Mouse (Mus musculus) gastrocnemius, postnatal 36 days (tissue): ENCODE measurements around the gene Arvcf. TPM values are rescaled to one million over a fixed set of nuclear protein-coding genes. Genes with fewer than 3 reads are reported as not detected.

ENCODE experiments used
- DNase-seq, 2 experiments: peaks; one replicate each; pipeline ENCODE4 v3.0.0; 2022
- intact Hi-C: fragments of 180-260 bp; cut with DNase I; formaldehyde crosslinking; loops from one replicate; pipeline ENCODE4 v1.15.1; 2025
- total RNA-seq, 2 experiments: library from RNA; stranded (reverse); gene quantifications; 2 replicates each; pipeline ENCODE4 v1.2.3; 2021

Arvcf gene
- total RNA-seq, 2 experiments from 2014 or later = 10.2 to 14.3 TPM

DNA sequence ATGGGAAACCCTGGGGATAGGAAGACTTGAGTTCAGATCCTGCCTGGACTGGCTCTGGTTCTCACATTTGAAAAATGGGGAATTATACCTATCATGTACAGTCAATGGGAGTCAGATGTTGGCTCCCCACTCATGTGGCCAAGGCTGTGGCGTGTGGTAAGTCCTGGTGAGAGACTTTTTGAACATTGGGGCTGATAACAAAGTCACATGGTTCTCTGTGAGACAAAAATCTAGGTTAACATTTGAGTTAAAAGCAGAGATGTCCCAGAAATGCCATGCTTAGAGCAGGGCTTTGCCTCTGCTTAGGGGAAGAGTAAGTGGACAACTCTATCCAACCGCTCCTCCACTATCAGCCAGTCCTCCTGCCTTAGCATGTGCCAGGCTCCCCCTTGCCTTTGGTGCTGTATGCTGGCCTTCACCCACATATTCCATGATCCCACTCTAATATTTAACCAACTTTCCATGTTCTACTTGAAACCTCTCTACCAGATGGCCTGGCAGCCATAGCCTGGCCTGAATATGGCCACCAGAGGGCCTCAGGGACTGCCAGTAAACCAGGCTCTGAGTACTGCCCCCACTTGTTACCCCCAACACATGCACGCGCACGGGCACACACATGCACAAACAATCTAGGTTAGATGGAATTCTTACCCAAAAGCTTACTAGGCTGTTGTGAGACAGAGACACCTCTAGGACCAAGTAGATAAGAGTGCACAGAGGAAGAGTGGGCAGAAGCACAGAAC, 3.5 kb downstream of the Arvcf start:
- intact Hi-C loops = loop anchor here (1.0 to 2.0 kb wide), 2 partner anchors 37 to 55 kb away; no protein-coding TSS in a partner anchor
- DNase-seq = peak in 1 of 2 experiments; percentile 43

- no peak for DNase-seq
- intact Hi-C loops = no loop called here
Observed at GRCm38 (mm10) chr16:18353106-18353505, 5.1 kb downstream of the Arvcf start.

GRCm38 (mm10) chr16:18356961-18357360, 9.0 kb downstream of the Arvcf start:
- intact Hi-C loops = no loop called here
- peak in 1 of 2 experiments; percentile 62 for DNase-seq

- DNase-seq = no peak
- intact Hi-C loops = no loop called here
Observed at GRCm38 (mm10) chr16:18357977-18358376, 10.0 kb downstream of the Arvcf start.

DNA sequence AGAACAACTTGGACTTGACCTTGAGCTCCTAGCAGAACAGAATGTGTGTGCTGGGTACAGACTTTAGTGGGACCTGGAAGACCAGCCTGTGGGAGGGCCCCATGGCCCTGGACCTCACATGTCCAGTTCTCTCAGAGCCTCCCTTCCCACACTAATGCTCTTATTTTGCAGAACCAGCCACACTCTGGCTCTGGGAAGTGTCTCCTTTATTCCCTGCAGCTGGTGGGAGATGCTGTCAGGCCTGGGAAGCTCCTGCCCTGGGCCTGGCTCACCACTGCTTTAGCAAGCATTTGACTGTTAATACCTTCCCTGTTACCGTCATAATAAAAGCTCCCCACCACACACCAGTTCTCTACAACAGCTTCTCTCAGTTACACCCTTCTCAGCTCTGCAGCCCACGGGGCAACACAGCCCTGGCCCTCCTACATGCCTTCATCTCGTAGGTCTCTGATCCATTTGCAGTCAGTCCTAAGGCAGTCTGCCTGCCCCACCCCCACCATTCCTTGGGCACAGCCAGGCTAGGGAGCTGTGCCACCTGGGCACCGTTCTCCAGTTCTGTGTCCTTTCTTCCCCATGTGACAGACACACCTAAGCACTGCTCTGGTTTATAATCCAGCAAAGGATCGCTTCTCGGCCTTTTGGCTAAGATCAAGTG, 12.3 kb downstream of the Arvcf start:
- DNase-seq = no peak
- intact Hi-C loops = no loop called here

- DNase-seq = no peak
- intact Hi-C loops = no loop called here
Observed at GRCm38 (mm10) chr16:18362948-18363347, 15.0 kb downstream of the Arvcf start.

DNA sequence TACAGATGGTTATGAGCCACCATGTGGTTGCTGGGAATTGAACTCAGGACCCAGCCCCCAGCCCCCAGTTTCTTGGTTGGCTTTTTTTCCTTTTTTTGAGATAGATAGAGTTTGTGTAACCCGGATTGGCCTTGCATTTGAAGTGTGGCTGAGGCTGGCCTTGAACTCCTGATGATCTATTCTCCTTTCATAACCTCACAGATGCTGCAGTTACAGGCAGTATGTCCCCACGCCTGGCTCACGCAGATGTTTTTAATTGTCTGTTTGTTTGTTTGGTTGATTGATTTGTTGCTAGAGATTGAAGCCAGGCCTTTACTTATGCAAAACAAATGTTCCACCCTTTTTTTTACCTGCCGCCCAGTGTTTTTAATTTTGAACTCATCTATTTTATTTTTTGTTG, 18.9 kb downstream of the Arvcf start:
- intact Hi-C loops = no loop called here

DNA sequence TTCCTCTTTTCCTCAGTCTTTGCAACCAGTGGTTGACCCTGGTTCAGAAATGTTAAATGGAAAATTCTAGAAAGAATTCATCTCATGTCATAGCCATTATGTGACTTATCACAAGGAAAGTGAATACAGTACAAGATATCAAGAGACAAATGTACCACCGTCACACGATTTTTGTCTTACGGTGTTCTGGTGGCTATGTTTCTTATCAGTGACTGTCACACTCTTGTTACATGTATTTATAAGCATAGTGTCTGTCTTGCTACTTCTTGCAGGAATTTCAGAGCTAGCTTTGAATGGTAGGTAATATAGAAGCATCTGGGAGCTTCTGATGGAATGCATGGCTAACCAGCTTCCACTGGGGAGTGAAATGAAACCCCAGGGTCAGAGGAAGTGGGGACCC, 22.2 kb downstream of the Arvcf start:
- intact Hi-C loops = no loop called here
- no peak for DNase-seq

More for the DNA sequence above, 18.9 kb downstream of the Arvcf start:
- DNase-seq = no peak

DNA sequence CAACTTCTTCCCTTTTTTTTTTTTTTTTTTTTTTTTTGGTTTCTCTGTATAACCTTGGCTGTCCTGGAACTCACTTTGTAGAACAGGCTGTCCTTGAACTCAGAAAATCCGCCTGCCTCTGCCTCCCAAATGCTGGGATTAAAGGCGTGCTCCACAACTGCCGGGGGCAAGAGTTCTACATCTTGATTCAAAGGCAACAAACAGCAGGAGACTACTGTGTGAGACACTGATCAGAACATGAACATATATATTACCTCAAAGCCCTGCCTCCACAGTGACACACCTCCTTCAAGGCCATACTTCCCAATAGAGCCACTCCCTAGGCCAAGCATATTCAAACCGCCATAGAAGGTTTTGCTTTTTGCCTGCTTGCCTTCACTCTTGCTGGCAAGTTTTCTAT, 25.6 kb downstream of the Arvcf start:
- DNase-seq = no peak
- intact Hi-C loops = no loop called here

GRCm38 (mm10) chr16:18376297-18376954, 28.4 kb downstream of the Arvcf start:
- intact Hi-C loops = no loop called here

GRCm38 (mm10) chr16:18377203-18377602, 29.2 kb downstream of the Arvcf start:
- no peak for DNase-seq
- intact Hi-C loops = no loop called here

More at GRCm38 (mm10) chr16:18376297-18376954, 28.4 kb downstream of the Arvcf start:
- DNase-seq = no peak

GRCm38 (mm10) chr16:18378489-18378888, 30.5 kb downstream of the Arvcf start:
- intact Hi-C loops = no loop called here

GRCm38 (mm10) chr16:18379338-18380001, 31.5 kb downstream of the Arvcf start:
- DNase-seq = no peak
- intact Hi-C loops = no loop called here

More at GRCm38 (mm10) chr16:18378489-18378888, 30.5 kb downstream of the Arvcf start:
- no peak for DNase-seq

DNA sequence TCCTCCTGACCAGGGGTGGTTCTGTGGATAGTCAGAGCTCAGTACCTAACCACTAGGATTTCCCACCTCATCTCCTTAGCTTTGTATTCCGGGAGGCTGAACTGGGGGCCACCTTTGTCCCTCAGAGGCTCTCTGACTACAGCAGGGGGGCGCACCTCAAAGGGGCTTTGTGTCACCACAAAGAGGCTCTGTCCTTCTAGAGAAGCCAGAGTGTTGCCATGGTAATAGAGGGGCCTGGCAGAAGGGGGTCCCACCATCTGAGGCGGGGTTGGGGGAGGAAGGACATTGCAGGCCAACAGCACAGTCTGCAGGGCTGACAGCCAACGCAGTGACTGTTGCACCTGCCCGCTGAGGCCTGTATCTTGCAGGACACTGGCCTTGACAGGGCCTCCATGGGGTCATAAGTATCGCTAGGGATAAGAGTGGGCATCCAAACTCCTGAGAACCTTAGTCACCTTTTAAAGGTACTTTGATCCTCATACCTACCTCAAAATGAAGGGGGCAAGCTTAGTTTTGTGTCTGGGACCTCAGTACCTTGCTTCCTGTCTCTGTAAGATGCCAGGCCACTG, 32.6 kb downstream of the Arvcf start:
- DNase-seq = no peak
- intact Hi-C loops = no loop called here

GRCm38 (mm10) chr16:18381621-18382258, 33.8 kb downstream of the Arvcf start:
- no peak for DNase-seq
- intact Hi-C loops = no loop called here

- intact Hi-C loops = no loop called here
- DNase-seq = no peak
Observed at GRCm38 (mm10) chr16:18383045-18383726, 35.2 kb downstream of the Arvcf start.

- no peak for DNase-seq
- intact Hi-C loops = no loop called here
Observed at GRCm38 (mm10) chr16:18383756-18384155, 35.8 kb downstream of the Arvcf start.

DNA sequence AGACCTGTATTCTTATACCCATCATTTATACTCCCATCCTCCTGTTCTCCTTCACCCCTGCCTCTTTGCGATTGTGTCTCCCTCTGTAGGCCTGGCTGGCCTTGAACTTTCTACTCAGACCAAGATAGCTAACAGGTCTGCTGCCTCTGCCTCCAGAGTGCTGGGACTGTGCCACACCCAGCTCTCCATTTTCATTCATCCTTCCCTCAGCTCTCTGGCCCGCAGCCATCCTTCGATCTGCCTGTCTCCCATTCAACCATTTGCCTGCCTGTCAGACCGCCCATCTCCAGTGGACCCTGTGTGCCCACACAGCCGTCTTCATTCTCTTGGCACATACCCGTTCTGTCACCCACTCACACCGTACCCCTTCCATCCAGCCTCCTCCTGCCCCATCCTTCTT, 36.2 kb downstream of the Arvcf start:
- intact Hi-C loops = no loop called here
- no peak for DNase-seq

- DNase-seq = no peak
- intact Hi-C loops = no loop called here
Observed at GRCm38 (mm10) chr16:18384659-18385058, 36.7 kb downstream of the Arvcf start.
